Mouse (Mus musculus): ENCODE measurements at regions not wholly inside any gene's neighbourhood (a gene's known extent, or its start where the extent isn't known, plus 50 kb on each side); places are given as distances from the start of the nearest gene placed in this dataset.

DNA sequence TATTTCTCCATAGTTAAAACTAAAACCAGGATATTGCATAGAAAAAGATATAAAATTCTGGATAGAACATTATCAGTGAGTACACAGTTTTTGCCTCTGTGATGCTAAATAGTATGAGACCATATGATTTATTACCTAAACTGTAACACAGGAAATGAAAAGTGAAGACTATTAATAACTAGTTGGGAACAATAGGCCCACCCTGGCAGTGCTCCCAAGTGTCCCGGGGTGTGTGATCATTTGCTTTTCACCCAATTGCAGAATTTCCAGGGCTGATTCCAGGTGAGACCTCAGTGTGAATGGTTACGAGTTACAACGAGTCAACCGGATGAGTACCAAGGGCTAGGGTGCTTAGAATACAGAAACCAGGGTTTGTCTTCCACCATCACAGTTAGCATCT lies 172.6 kb upstream of the Tars start:
- DNase-seq (ENCODE audit: low spot score), result no peak

DNA sequence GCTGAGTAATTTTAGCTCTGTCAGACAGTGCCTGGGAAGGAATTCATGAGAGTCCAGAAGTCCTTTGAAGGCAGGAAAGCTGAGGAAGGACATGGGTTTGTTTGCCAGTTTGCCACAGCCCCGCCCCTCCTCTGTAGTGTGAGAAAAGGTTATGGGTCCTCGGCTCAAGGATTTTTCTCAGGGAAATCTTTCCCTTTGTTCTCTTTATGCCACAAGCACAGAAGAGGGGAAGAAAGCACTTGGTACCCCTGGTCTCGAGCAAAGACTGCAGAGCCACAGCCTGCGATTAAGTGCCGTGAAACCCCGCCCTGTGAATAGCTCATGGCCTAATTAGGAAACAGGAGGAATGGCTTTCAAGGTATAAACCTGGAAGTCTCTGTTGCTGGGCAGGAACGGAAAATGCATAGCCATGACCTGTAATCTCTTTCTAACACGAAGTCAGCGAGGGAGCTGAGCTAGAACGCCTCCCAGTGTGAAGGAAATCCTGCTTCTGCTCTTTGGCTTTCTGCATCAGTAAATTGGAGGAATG lies 166.1 kb upstream of the Tars start:
- no peak for DNase-seq (ENCODE audit: low spot score)

DNA sequence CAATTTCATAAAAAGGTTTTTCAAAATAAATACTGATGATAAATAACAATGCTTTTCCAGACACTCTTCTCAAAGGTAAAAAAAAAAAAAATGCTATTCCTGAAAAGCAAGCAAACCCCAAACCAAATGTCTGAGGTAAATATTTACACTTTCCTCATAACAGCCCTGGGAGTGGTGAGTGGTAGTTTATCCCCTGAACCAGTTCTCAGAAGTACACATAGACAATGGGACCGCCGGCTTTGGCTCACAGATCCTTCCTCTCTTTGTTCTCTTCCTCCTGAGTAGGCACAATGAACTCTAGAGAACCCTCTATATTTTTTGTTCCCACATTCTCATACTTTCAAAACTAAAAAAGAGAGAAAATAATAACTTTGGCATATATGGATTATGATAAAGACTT lies 153.1 kb upstream of the Tars start:
- DNase-seq (ENCODE audit: low spot score), result no peak

DNA sequence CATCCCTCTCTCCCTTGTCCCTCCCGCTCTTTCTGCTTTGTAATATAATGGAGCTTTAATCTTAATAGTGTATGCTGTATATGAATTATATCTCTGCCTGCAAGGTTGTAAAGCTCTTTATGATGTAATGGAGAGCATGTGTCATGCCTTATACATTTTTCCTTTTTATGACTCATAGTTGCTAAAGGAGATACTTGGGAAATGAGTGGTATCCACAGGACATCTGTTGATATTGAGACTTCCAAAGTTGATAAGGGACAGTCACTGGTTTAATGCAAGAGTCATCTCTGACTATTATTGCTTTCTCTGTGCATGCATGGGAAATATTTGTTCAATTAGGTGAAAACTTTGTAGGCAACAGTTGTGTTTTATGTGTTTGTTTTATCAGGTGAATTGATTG lies 152.6 kb upstream of the Tars start:
- DNase-seq (ENCODE audit: low spot score), result no peak

DNA sequence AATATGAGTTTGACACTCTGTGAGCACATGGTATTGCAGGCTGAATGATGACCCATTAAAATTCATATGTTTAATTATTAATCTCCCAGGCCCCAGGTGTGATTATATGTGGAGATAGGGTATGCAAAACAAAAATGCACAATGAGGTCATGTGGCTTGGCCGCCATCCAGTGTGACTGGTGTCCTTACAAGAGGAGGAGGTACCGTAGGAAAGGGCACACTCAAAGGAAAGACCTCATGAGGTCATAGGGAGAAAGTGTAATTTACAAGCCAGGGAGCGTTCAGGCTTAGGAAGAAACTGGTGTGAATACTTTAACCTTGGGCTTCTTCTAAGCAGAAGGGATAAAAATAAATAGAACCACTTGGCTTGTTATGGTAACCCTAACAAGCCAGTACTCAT lies 140.0 kb upstream of the Tars start:
- no peak for DNase-seq (ENCODE audit: low spot score)

DNA sequence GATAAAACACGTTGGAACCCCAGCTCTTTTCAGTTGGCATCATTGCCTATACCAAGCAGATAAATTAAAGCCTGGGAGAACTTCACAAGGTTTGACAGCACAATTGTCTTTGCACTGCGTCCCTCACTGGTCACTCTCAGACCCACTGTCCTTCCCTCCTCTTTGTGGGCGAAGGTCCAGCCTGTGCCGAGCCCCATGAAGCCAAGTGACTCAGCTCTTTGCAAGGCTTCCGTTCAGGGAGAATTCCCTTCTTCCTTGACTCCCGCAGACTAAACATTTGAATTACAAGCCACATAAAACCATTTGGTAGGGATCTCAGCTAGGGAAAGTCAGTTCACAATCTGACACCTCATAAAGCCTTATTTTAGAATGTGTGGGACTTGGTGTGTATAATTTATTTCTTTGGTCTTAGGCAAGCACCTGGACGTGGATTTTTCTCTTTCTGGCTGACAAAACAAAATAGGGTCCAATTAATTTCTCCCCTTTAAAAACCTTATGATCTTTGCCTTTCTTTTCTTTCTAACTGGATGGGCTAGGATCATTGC lies 136.7 kb upstream of the Tars start:
- DNase-seq (ENCODE audit: low spot score), result peak; percentile 6

DNA sequence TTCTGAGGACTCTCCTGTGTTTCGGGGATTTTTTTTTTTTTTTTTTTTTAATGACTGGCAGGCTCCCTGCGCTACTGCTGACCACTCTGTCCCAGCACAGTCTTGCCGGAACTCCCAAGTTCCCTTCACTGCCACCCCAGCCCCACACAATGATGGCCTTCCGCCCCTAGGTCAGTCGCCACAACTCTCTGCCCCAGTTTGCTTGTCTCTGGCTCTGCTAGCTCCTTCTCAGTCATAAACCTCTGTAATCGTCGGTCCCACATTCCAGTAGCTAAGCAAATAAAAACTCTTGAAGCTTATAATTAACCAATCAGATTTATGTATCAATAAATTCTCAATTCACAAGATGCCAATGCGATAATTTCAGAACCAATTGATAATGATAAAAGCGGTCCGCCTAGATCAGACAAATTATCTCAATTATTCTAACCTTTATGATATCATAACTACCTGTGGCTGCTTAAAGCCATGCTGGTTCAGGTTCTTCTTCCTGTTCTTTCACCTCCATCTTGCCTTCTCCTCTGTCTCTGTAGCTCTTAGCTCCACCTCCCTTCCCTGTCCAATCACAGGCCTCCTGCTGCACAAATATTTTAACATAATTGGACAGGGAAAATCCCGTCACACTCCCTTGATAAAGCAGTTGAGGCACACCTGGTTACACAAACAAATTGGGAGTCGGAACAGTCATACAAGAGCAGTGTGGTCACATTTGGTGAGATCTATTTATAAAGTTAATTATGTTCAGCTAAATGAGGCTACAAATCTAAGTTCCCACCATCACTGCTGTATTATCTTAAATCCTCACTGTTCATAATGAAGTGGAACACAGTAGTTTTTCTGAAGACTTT lies 135.2 kb upstream of the Tars start:
- DNase-seq (ENCODE audit: low spot score), result no peak

DNA sequence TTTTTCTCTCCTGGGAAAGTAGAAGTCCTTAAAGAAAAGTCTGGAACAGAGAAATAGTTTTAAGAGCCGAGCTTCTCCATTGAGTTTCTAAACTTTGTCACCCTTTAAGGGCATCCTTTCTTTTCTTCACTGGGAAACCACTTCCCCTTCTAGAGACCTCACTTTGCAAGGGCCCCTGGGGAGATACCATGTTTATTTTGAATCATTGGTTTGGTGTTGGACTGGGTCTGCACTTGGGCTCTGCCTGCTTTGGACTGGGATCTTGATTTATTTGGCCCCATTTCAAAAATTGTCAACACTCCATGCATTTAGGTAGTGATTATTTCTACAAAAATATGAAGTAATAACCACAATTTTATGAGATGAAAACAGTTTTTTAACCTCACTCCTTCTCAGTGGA lies 134.2 kb upstream of the Tars start:
- no peak for DNase-seq (ENCODE audit: low spot score)

DNA sequence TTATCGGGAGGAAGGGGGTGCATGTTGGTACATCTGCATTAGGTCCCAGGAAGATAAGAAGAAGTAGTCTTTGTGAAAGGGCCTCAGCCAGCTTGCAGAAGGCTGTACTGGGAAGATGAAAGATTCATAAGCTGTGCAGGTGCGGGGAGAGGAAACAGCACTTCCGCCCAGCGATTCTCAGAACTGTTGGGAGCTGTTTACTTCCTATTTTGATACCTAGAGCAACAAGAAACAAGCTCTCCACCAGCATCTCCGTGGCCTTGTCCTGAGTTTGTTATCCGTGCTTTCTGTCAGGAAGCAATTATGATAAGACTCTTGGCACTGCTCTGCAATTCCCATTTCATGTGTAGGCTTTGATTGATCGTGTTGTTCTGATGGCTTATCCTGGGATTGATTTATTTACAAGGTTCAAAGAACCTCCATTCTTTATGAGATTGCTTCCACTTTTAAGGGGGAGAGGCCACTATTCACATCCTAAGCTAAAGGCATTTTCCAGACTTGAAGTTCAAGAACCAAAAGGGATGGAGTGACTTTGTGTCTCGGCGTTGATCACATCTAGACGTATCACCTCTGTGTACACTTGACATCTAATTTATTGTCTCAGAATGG lies 133.6 kb upstream of the Tars start:
- no peak for DNase-seq (ENCODE audit: low spot score)

DNA sequence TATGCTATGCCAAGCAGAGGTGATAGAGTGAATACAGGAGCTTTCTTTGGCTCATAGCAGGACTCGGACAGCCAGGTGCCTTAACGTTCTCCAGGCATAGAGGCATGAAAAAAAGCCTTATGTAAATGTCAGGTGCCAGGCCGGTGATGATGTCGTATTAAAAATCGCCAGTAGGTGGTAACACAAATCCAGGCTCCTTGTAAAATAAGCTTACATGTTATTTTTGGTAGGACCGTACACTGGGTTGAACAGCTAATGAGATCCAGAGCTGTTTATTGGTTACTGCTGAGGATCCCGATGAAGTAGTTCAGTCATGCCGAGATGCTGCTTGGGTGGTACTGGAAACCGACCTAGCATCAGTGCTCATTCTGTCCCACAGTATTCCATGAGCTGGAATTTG lies 133.1 kb upstream of the Tars start:
- DNase-seq (ENCODE audit: low spot score), result no peak

DNA sequence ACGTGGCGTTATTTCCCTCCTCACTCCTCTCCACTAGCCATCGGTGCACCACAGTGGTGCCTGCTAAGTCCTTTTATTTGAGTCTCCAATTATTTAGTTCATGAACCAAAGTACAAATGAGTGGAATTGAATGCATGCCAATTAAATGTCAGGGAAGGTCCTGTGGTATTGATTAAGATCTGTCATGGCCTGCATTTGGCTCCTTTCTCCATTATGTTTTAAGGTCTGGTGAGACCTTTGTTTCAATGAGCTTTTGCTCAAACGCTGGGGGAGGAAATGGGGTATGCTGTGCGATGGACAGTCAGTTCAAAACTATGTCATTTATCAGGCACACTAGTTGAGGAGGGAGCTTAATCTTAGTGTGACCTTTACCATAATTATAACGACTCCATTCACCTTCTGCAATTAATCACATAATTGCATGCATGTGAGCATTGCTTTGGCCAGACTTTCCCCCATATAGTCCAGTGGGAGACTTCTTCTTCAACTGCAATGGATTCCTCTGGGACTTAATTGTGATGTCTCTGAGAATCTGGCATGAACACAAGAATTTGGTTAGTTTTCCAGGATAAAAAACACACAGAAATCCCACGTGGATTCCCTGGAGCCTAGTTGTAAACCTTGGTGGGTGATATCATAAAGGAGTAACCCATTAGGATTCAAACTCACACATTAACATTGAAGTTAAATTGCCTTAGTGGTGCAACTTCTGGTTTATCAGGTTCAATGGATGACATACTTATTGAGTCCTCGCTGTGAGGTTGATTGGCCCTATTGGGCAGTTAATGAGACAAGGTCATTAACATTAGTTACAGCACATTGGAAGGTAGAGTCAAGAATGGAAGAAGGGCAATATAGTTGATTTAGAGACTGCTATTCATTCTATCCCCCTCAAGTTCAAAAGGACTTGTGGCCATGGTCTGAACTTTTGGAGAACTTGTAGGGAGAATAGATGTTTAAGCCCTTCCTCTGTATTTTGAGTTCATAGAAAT lies 130.7 kb upstream of the Tars start:
- no peak for DNase-seq (ENCODE audit: low spot score)

DNA sequence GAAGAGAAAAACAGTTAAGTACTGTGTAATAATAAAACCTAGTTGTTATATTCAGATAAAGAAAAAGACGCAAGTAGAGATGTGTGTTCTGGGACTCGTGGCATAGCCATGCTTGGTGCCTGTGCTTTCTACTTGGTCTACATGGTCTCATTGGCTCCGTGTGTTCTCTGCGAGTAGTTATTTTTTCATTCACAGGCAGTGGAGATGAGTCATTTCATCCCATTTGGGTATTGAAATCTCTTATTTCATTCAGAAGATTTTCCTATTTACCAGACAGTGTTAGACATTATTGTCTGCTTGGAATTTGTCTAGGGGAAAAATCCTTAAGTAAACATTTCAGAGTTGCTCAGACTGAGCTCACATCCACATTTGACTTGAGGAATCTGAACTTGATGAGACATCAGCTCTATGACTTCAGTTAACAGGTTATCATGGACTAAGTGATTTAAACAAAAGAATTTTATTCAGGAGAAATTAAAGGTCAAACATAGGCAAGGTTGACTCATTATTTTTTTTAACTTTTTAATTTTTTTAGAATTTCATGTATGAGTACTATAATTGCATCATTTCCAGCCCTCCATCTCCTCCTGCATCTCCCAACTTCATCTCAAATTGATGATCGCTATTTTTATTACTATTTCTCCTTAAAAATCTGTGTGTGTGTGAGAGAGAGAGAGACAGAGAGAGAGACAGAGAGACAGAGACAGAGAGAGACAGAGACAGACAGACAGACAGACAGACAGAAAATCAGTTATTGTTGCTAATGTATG lies 125.1 kb upstream of the Tars start:
- no peak for DNase-seq (ENCODE audit: low spot score)

DNA sequence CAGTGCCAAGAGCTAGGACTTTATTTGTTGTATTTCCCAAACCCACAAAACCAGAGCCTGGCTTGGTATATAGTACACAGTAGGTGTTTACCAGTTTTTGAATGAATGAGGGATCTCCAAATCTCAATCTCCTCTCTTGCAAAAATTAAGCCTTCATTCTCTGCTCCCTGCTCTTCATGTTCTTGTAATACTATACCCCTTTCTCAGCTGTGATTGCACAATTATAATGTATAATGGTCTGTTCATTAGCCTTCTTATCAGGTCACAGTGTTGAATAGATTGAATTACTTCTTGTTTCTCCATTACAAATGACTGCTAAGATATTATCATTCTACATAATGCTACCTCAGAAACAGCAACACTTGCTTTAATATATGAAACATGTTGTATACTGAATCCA lies 119.1 kb upstream of the Tars start:
- DNase-seq (ENCODE audit: low spot score), result no peak

DNA sequence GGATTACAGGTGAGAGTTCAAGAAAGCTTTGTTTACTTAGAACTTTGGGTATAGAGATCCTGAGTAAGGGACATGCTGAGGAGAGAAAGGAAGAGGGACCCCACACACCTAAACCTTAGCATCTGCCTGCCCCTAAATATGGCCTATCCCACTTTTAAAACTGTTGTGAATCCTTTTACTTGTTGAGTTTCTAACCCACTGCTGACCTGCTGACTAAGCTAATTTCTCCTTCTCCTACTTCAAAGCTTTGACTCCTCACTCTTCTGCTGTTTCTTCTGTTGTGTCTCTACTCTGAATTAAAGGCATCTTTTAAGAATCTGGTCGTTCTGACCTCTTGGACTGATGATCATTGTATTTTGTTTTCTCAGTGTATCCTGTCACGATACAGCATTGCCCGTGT lies 118.4 kb upstream of the Tars start:
- DNase-seq (ENCODE audit: low spot score), result no peak

DNA sequence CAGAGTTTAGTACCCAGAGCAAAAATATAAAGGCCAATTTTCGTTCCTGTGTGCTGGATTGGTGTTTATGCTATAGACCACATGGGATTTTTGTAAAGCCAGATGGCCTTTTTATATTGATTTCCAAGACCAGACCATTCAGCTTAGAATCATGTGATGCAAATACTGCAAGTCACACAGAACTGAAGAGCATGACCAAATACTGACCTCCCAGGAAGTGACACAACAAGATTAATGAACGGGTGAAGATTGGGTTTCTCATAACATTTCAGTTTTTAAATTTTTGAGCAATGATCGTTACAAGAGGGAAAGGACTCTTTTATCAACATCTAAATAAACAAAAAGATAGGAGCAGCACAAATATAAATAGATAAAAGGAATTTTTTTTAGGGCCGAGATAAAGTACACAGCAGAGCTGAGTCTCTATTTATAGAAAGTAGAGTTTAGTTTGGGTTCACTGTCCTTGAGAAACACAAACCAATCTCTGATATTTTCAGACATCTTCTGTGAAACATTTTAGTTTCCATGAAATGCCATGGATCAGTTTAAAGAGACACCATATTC lies 105.7 kb upstream of the Tars start:
- no peak for DNase-seq (ENCODE audit: low spot score)

DNA sequence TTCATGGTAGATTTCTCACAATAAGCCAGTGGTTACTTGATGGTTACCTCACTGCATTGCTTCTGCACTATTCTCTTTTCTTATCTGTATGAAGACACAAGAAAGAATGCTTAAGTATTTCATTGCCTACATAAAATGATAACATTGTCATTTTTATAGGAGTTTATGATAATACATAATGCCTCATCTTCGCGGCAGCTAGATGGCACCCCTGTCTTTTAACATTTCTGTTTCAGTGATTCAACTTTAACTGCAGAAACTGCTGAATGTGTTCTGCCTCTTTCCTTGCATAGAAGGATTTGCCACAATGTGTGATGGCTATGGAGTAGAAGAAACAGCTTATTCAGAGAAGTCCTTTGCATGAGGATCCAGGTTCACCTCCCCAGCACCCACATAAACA lies 97.0 kb upstream of the Tars start:
- no peak for DNase-seq (ENCODE audit: low spot score)

DNA sequence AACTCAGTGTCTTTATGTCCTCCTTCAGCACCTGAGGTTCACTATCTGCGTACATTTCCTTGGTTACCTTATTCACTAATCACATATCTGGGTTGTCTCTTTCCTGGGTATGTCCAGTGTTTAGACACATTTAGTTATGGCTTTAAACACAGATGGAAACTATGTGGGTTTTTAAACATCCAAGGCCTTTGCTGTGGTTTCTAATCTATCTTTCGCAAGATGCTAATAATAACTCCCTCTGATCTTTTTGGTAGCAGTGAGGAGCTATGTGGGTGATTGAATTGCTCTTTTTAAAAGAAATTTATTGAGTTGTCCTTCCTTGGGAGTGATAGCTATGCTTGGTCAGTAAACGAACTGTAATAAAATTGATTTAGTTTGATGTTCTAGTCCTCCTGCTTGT lies 89.7 kb upstream of the Tars start:
- no peak for DNase-seq (ENCODE audit: low spot score)

DNA sequence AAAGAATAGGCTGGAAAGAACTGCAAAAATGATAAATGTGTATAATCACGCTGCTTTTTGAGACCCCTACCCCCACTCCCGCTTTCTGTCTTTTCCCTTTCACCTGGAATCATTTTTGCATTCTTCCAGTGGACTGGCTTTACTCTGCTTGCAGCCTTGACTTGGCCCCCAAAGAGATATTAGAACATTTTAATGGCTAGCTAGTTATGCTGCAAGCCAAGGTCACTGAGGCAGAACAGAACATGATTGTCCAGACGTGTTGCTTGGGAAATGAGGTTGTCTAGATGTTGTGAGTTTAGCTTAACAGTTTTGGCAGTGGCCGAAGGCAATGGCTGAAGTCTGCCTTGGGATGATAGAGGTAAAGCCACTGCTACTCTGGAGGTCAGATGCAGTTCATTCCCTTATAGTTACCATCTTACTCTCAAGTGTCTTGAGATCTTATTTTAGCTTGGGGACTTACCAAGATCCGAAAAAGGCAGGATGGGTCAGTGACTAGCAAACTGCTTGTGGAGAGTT lies 87.9 kb upstream of the Tars start:
- no peak for DNase-seq (ENCODE audit: low spot score)

DNA sequence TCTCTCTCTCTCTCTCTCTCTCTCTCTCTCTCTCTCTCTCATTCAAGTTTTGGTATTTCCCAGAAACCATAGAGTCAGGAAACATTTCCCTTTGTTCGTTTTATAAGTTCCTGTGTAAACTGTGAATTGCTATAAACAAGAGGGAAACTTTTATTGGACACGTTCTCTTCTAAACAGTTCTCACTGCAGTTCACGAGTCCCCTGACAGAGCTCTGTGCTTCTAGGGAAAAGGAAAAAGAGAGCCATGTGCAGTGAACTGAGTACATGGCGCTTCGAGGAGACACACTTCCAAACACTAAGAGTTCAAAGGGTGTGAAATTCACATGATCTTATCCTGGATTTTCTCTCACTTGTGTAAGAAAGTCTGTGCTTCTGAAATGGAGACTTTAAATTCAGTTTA lies 84.5 kb upstream of the Tars start:
- no peak for DNase-seq (ENCODE audit: low spot score)

DNA sequence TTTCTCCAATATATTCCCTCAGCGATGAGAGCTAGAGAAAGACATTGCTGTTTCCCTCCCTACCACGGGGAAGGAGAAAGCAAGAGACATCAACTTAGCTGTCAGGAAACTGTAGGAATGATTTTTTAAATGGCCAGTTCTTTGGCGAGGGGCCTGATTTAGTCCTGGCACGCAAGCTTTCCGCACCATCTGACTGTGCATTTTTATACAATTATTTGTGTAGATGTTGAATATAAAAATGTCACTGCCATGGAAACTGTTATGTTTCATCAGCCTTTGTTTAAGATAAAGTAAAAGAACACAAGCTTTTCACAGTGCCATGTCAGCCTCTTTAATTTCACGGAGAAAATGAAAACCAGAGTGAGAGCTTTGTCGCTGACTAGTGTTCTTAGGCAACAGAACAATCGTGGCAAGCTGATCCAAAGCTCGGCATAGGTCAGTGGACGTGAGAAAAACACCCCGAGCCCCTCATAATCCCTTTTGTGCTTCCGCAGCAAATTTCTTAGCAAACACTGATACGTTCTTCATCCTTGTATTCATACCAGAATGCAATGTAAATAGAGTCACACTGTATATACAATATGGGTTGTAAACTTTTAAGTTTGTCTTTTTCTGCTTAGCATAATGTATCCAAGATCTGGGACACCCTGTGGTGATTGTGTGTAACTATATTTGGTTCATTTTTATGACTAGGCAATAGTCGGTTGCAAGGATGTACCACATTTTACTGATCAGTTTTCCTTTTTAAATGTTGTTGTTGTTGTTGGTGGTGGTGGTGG lies 79.9 kb upstream of the Tars start:
- no peak for DNase-seq (ENCODE audit: low spot score)
